Mouse (Mus musculus) olfactory bulb, adult 2 months (tissue): ENCODE results near the gene Slc25a16. TPM values are rescaled to one million over a fixed set of nuclear protein-coding genes. Genes with fewer than 3 reads are reported as not detected.

ENCODE experiments used
- H3K27ac ChIP-seq: fragments of 200-500 bp; 2 replicates; pipeline ENCODE4 v1.5.1; 2012; ENCODE audit warnings: low read depth, low read length; ENCODE audit not compliant: insufficient read depth
- H3K4me1 ChIP-seq: fragments of 200-500 bp; 2 replicates; pipeline ENCODE4 v1.6.1; 2012; ENCODE audit warnings: low read length; ENCODE audit not compliant: control insufficient read depth, insufficient read depth
- H3K4me3 ChIP-seq: fragments of 200-500 bp; 2 replicates; pipeline ENCODE4 v1.5.1; 2012; ENCODE audit warnings: mild to moderate bottlenecking, low read depth, low read length, moderate library complexity; ENCODE audit not compliant: insufficient read depth
- CTCF ChIP-seq: fragments of 200-500 bp; IDR thresholded peaks from 2 replicates; pipeline ENCODE4 v1.5.1; 2012; ENCODE audit warnings: low read depth, mild to moderate bottlenecking, low read length, moderate library complexity; ENCODE audit not compliant: insufficient read depth
- POLR2A ChIP-seq: fragments of 200-500 bp; IDR thresholded peaks from 2 replicates; pipeline ENCODE4 v1.6.1; 2012; ENCODE audit warnings: mild to moderate bottlenecking, low read depth, low read length, moderate library complexity; ENCODE audit not compliant: insufficient read depth
- WGBS: fragments of 180-500 bp; shearing (Covaris S2); methylation state at CpG from one replicate; pipeline ENCODE4 v1.1.7; 2018; 5-methylcytosine and 5-hydroxymethylcytosine counted together
- polyA plus RNA-seq: library from polyadenylated mRNA; stranded (reverse); fragments of >200 nt; gene quantifications from 2 replicates; pipeline ENCODE4 v1.2.4, GENCODE M21; 2012; ENCODE audit warnings: low replicate concordance; ENCODE audit not compliant: missing spikeins, insufficient read depth, insufficient read length

Slc25a16 gene
- polyA plus RNA-seq, 1 experiment = not detected

- Histone ChIP-seq H3K27ac (peak within 1 kb of the TSS; percentile 68), H3K4me3 (peak within 1 kb of the TSS; percentile 92), H3K4me1 (peaks cover 8% of the 10 kb centered on the region)
- TF ChIP-seq POLR2A = peak; percentile 78
- TF ChIP-seq CTCF = peak; percentile 79; the same call in 1 of the 2 replicates
- WGBS = under 1% methylated on average over 76 of the region's 77 CpGs
Measured at GRCm38 (mm10) chr10:62980039-62980954, 59.9 kb downstream of the Slc25a16 start, which contains the start of gene Rufy2. Gene Rufy2, plus strand, starts transcription at chr10:62980223.

- Histone ChIP-seq H3K4me3 (no peak overlapping the region), H3K4me1 (peaks cover 11% of the 10 kb centered on the region), H3K27ac (no peak overlapping the region)
- 94% methylated on average over 11 of the region's 11 CpGs for WGBS
- TF ChIP-seq POLR2A = no peak
- no peak for TF ChIP-seq CTCF
Measured at GRCm38 (mm10) chr10:62984072-62984471, 63.6 kb downstream of the Slc25a16 start.

- Histone ChIP-seq H3K27ac (no peak overlapping the region), H3K4me1 (peaks cover 11% of the 10 kb centered on the region), H3K4me3 (no peak overlapping the region)
- WGBS = 90% methylated on average over 6 of the region's 6 CpGs
- TF ChIP-seq CTCF (no peak), POLR2A (no peak)
Measured at GRCm38 (mm10) chr10:62984495-62984894, 64.1 kb downstream of the Slc25a16 start.

- no peak overlapping the region for H3K27ac ChIP-seq
Measured at GRCm38 (mm10) chr10:62987341-62987740, 66.9 kb downstream of the Slc25a16 start.

GRCm38 (mm10) chr10:62990636-62991035, 70.2 kb downstream of the Slc25a16 start:
- no peak for TF ChIP-seq CTCF
- no peak for TF ChIP-seq POLR2A
- WGBS = 94% methylated on average over 15 of the region's 15 CpGs

More at GRCm38 (mm10) chr10:62987341-62987740, 66.9 kb downstream of the Slc25a16 start:
- H3K4me3 ChIP-seq = no peak overlapping the region
- peaks cover 9% of the 10 kb centered on the region for H3K4me1 ChIP-seq
- WGBS = 20% methylated on average over 3 of the region's 3 CpGs
- TF ChIP-seq POLR2A (no peak), CTCF (no peak)

GRCm38 (mm10) chr10:62993991-62994390, 73.6 kb downstream of the Slc25a16 start:
- no peak overlapping the region for H3K27ac ChIP-seq
- H3K4me3 ChIP-seq = no peak overlapping the region
- no peaks in the 10 kb centered on the region for H3K4me1 ChIP-seq
- TF ChIP-seq CTCF (no peak), POLR2A (no peak)
- 93% methylated on average over 7 of the region's 9 CpGs for WGBS

More at GRCm38 (mm10) chr10:62990636-62991035, 70.2 kb downstream of the Slc25a16 start:
- Histone ChIP-seq H3K4me3 (no peak overlapping the region), H3K27ac (no peak overlapping the region), H3K4me1 (peaks cover 3% of the 10 kb centered on the region)

Other genes starting within 250 kb of the Slc25a16 start
- gene Stox1, start 194.5 kb upstream of the Slc25a16 start, polyA plus RNA-seq = not detected in 2 replicates
- gene Ccar1, start 128.3 kb upstream of the Slc25a16 start, polyA plus RNA-seq = 78.8 TPM in 1 of 2 replicates, not detected in the other
- gene Tet1, start 11.6 kb upstream of the Slc25a16 start, polyA plus RNA-seq = not detected in 2 replicates
- not detected in 2 replicates for gene Dna2, start 26.4 kb downstream of the Slc25a16 start, polyA plus RNA-seq
- not detected in 2 replicates for gene Rufy2, start 59.6 kb downstream of the Slc25a16 start, polyA plus RNA-seq
- 251 TPM in 1 of 2 replicates, not detected in the other for gene Hnrnph3, start 103.6 kb downstream of the Slc25a16 start, polyA plus RNA-seq
- gene Pbld2, start 103.7 kb downstream of the Slc25a16 start, polyA plus RNA-seq = not detected in 2 replicates
- not detected in 2 replicates for gene Pbld1, start 139.5 kb downstream of the Slc25a16 start, polyA plus RNA-seq
- gene Atoh7, start 179.0 kb downstream of the Slc25a16 start, polyA plus RNA-seq = not detected in 2 replicates